Mouse (Mus musculus) G1E (cell line): ENCODE data around the gene Akt1s1.

Experiments
- GATA1 ChIP-seq: IDR thresholded peaks from 2 replicates; pipeline ENCODE4 v1.6.1; 2012; ENCODE audit warnings: borderline replicate concordance, low read length, inconsistent platforms, mixed read lengths
- GATA2 ChIP-seq: IDR thresholded peaks from 2 replicates; pipeline ENCODE4 v1.6.1; 2012; ENCODE audit warnings: low read depth, low read length, inconsistent platforms, borderline replicate concordance

GRCm38 (mm10) chr7:44900632-44901031 lies 51.8 kb downstream of the Akt1s1 start:
- TF ChIP-seq GATA1 (no peak), GATA2 (no peak)
